Mouse (Mus musculus) liver, embryonic 14.5 days (tissue): ENCODE measurements around the gene Coq5. TPM values are rescaled to one million over a fixed set of nuclear protein-coding genes. Genes with fewer than 3 reads are reported as not detected.

ENCODE experiments used
- ATAC-seq: fragments of 200-750 bp; cut with Nextera tagmentation; 2 replicates; pipeline ENCODE4 v1.8.0; 2017; ENCODE audit warnings: moderate number of reproducible peaks, mild to moderate bottlenecking, moderate library complexity; ENCODE audit not compliant: insufficient read depth
- DNase-seq, 3 experiments: peaks; one replicate each; pipeline ENCODE4 v3.0.0-alpha.2; 2012 to 2013; ENCODE audit warnings: low read depth in 3 of 3, low spot score in 3 of 3
- H3K27ac ChIP-seq: fragments of 300-500 bp; sonication (generic); 2 replicates; pipeline ENCODE4 v1.5.1; 2014; ENCODE audit warnings: moderate library complexity, mild to moderate bottlenecking, control low read depth, inconsistent platforms
- H3K27me3 ChIP-seq: fragments of 300-500 bp; sonication (generic); 2 replicates; pipeline ENCODE4 v1.6.1; 2014; ENCODE audit warnings: mild to moderate bottlenecking, low read length, moderate library complexity; ENCODE audit not compliant: control insufficient read depth, insufficient read depth
- H3K36me3 ChIP-seq: fragments of 300-500 bp; sonication (generic); replicated peaks from 2 replicates; pipeline ENCODE4 v1.6.1; 2014; ENCODE audit warnings: low read depth; ENCODE audit not compliant: control insufficient read depth, insufficient read depth
- H3K4me1 ChIP-seq, 2 experiments: fragments of 200-500 bp in 1 of 2; fragments of 300-500 bp in 1 of 2; sonication (generic) in 1 of 2; replicated peaks; 2 replicates each; pipeline ENCODE4 v1.6.1; 2012 to 2014; ENCODE audit warnings: antibody characterized with exemption in 1 of 2, inconsistent platforms in 1 of 2, low read length in 1 of 2; ENCODE audit not compliant: control insufficient read depth in 2 of 2, insufficient read depth in 2 of 2
- H3K4me2 ChIP-seq: fragments of 300-500 bp; sonication (generic); 2 replicates; pipeline ENCODE4 v1.6.1; 2014; ENCODE audit warnings: low read depth, mild to moderate bottlenecking, control low read depth, moderate library complexity
- H3K4me3 ChIP-seq, 2 experiments: fragments of 200-500 bp in 1 of 2; fragments of 300-500 bp in 1 of 2; sonication (generic) in 1 of 2; 2 replicates each; pipeline ENCODE4 v1.5.1; 2012 to 2014; ENCODE audit warnings: low read depth in 2 of 2, low read length in 2 of 2, mild to moderate bottlenecking in 2 of 2, control low read depth in 1 of 2, inconsistent platforms in 1 of 2, moderate library complexity in 1 of 2; ENCODE audit not compliant: insufficient read depth in 1 of 2
- H3K9ac ChIP-seq: fragments of 300-500 bp; sonication (generic); replicated peaks from 2 replicates; pipeline ENCODE4 v1.6.1; 2014; ENCODE audit warnings: mild to moderate bottlenecking, control low read depth, moderate library complexity
- H3K9me3 ChIP-seq: fragments of 300-500 bp; sonication (generic); 2 replicates; pipeline ENCODE4 v1.6.1; 2016; ENCODE audit warnings: low read length, mixed read lengths; ENCODE audit not compliant: control insufficient read depth
- CTCF ChIP-seq: IDR thresholded peaks from 2 replicates; pipeline ENCODE4 v1.5.1; 2016; ENCODE audit warnings: antibody characterized with exemption, low read depth, control low read depth
- EP300 ChIP-seq: IDR thresholded peaks from 2 replicates; pipeline ENCODE4 v1.6.1; 2016; ENCODE audit warnings: antibody characterized with exemption, low read depth
- WGBS: fragments of 180-500 bp; shearing (Covaris S2); extraction: QIAGEN DNeasy Blood & Tissue Kit; methylation state at CpG from one replicate; pipeline ENCODE4 v1.1.7; 2014; ENCODE audit not compliant: insufficient replicate concordance; 5-methylcytosine and 5-hydroxymethylcytosine counted together
- polyA plus RNA-seq, 2 experiments: library from polyadenylated mRNA; depleted of rRNA in 1 of 2; stranded (reverse) in 1 of 2; unstranded in 1 of 2; fragments of >200 nt; fragmentation: Nextera tagmentation in 1 of 2; extraction: Ambion mirVana in 1 of 2; gene quantifications; 2 replicates each; pipeline versions ENCODE4 v1.2.1 to v1.2.3; 2012 to 2014

Coq5 gene
- polyA plus RNA-seq, 2 experiments, result 10.3 to 28.4 TPM

DNA sequence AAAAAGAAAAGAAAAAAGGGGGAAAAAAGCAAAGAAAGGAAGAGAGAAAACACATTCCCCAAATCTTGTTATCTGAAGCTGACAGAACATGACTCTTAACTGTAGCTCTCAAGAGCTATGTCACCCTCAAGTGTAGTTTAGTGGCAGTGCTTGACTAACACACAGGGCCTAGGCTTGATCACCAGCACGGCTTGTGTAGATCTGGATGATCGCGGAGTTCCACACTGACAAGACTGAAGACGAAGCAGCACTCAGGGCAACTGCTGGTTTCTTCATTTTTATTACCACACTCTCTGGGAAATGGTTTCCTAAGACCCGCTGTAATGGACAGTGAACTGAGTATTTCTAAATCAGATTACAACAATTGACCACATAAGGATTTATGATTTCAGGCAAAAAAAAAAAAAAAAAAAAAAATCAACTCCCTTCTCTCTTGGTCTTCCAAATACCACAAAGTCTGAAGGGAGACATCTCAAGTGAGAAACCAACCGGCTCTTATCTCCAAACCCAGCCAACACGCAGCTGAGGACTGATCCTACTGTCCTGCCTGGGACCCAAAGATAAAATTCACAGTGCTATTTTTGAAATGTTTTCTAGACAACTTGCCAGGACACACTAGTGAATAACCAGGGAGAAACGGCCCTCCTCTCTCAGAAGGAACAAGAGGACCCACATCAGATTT is 12.5 kb upstream of the Coq5 start:
- peak overlapping the region; percentile 71 for H3K9ac ChIP-seq

DNA sequence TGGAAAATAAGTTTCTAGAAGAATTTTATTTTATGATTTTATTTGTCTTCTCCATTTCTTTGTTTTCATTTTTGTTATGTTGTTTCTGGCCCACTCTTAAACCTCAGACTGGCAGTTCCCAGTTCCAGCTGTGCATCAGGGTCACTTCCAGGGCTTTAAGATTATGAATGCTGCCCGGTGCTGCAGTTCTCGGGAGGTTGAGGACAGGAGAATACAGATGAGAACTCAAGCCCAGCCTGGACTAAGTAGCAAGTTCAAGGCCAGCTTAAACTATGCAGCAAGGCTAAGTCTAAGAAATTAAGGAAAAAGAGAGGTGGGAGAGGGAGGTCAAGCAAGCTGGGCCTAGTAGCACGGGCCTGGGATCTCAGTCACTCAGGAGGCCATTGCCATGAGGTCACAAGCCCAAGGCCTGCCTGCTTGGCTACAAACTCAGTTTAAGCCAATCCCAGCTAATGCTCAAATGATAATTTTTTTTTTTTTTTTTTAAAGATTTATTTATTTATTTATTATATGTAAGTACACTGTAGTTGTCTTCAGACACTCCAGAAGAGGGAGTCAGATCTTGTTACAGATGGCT is 11.9 kb upstream of the Coq5 start:
- TF ChIP-seq EP300 (no peak), CTCF (no peak)
- H3K4me2 ChIP-seq, result peak overlapping the region; percentile 73
- DNase-seq (no peak), ATAC-seq (peak; percentile 50; the same call in 1 of the 2 replicates)
- WGBS, result 19% methylated on average over 3 of the region's 3 CpGs
- no peaks in the 10 kb centered on the region for H3K27me3 ChIP-seq
- peaks cover 54 to 69% of the 10 kb centered on the region in 2 experiments for H3K4me1 ChIP-seq
- H3K36me3 ChIP-seq, result peaks cover 55% of the 10 kb centered on the region
- H3K9ac ChIP-seq, result peak overlapping the region; percentile 71
- no peaks in the 10 kb centered on the region for H3K9me3 ChIP-seq
- H3K4me3 ChIP-seq, result peak overlapping the region; percentile 39 to 49
- H3K27ac ChIP-seq, result peak overlapping the region; percentile 97

More for the DNA sequence above, 12.5 kb upstream of the Coq5 start:
- Histone ChIP-seq H3K27ac (peak overlapping the region; percentile 97), H3K27me3 (no peaks in the 10 kb centered on the region), H3K4me3 (peak overlapping the region; percentile 20 to 49; a peak in 3 of 4 replicates), H3K4me1 (peaks cover 54 to 71% of the 10 kb centered on the region in 2 experiments), H3K4me2 (peak overlapping the region; percentile 73), H3K36me3 (peaks cover 59% of the 10 kb centered on the region), H3K9me3 (no peaks in the 10 kb centered on the region)
- peak; percentile 90 for ATAC-seq
- TF ChIP-seq CTCF, result peak; percentile 2; the same call in 1 of the 2 replicates
- peak; percentile 95 for TF ChIP-seq EP300
- peak; percentile 95 to 98 (median 95) for DNase-seq
- 18% methylated on average over 8 of the region's 8 CpGs for WGBS

DNA sequence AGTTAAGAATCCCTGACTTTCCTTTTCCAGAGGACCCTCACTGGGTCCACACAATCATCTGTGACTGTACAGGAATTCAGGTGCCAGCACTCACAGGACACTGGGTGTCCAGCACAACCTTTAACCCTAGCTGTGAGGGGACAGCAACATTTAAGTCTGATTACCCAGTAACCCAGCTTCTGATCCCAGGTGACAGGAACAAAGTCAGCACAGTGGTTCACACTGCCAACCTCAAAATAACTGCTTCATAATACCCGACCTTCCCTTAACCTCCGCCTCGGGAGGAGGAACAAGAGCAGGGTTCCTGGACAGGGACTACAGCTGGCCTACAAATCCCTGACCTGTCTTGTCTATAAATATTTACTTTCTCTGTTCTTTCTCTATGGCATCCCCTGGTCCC is 11.2 kb upstream of the Coq5 start:
- no peak for DNase-seq
- ATAC-seq, result no peak
- no peaks in the 10 kb centered on the region for H3K9me3 ChIP-seq
- H3K27ac ChIP-seq, result peak overlapping the region; percentile 97
- H3K4me2 ChIP-seq, result peak overlapping the region; percentile 73
- H3K27me3 ChIP-seq, result no peaks in the 10 kb centered on the region
- peaks cover 56 to 67% of the 10 kb centered on the region in 2 experiments for H3K4me1 ChIP-seq
- peaks cover 48% of the 10 kb centered on the region for H3K36me3 ChIP-seq
- no peak for TF ChIP-seq EP300
- TF ChIP-seq CTCF, result no peak
- H3K4me3 ChIP-seq, result peak overlapping the region; percentile 41 to 63
- WGBS, result 24% methylated on average over 3 of the region's 3 CpGs
- H3K9ac ChIP-seq, result peak overlapping the region; percentile 56

DNA sequence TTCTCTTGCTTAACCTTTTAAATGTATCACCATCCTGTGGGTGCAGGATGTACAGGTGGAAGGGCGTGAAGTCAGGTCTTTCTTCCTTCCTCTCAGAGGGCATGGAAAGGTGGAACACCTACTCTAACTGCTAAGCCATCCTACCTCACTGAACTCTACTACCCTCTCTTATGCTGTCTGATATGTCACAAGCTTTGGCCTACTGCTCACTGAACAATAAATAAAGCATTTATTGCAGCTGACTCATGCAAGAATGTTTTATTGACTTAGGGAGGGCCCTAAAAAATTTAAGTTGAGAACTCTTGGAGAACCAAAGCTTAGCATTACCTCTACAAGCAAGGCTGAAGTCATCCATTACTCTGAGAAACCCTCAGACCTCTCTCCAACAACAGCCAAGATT is 9.5 kb upstream of the Coq5 start:
- H3K27me3 ChIP-seq, result no peaks in the 10 kb centered on the region
- no peak for TF ChIP-seq EP300
- TF ChIP-seq CTCF, result no peak
- H3K4me3 ChIP-seq, result peak overlapping the region; percentile 63 to 96
- peak overlapping the region; percentile 97 for H3K27ac ChIP-seq
- DNase-seq (no peak), ATAC-seq (no peak)
- peaks cover 53 to 64% of the 10 kb centered on the region in 2 experiments for H3K4me1 ChIP-seq
- peak overlapping the region; percentile 72 for H3K9ac ChIP-seq
- 73% methylated on average over 1 of the region's 1 CpGs for WGBS
- H3K9me3 ChIP-seq, result no peaks in the 10 kb centered on the region
- peak overlapping the region; percentile 73 for H3K4me2 ChIP-seq
- H3K36me3 ChIP-seq, result peaks cover 42% of the 10 kb centered on the region
